Mouse (Mus musculus) liver, embryonic 14.5 days (tissue): ENCODE measurements around the gene Il1f8. TPM values are rescaled to one million over a fixed set of nuclear protein-coding genes. Genes with fewer than 3 reads are reported as not detected.

ENCODE experiments used
- ATAC-seq: fragments of 200-750 bp; cut with Nextera tagmentation; 2 replicates; pipeline ENCODE4 v1.8.0; 2017; ENCODE audit warnings: moderate number of reproducible peaks, mild to moderate bottlenecking, moderate library complexity; ENCODE audit not compliant: insufficient read depth
- DNase-seq, 3 experiments: peaks; one replicate each; pipeline ENCODE4 v3.0.0-alpha.2; 2012 to 2013; ENCODE audit warnings: low read depth in 3 of 3, low spot score in 3 of 3
- H3K27ac ChIP-seq: fragments of 300-500 bp; sonication (generic); 2 replicates; pipeline ENCODE4 v1.5.1; 2014; ENCODE audit warnings: moderate library complexity, mild to moderate bottlenecking, control low read depth, inconsistent platforms
- H3K27me3 ChIP-seq: fragments of 300-500 bp; sonication (generic); 2 replicates; pipeline ENCODE4 v1.6.1; 2014; ENCODE audit warnings: mild to moderate bottlenecking, low read length, moderate library complexity; ENCODE audit not compliant: control insufficient read depth, insufficient read depth
- H3K36me3 ChIP-seq: fragments of 300-500 bp; sonication (generic); replicated peaks from 2 replicates; pipeline ENCODE4 v1.6.1; 2014; ENCODE audit warnings: low read depth; ENCODE audit not compliant: control insufficient read depth, insufficient read depth
- H3K4me1 ChIP-seq, 2 experiments: fragments of 200-500 bp in 1 of 2; fragments of 300-500 bp in 1 of 2; sonication (generic) in 1 of 2; replicated peaks; 2 replicates each; pipeline ENCODE4 v1.6.1; 2012 to 2014; ENCODE audit warnings: antibody characterized with exemption in 1 of 2, inconsistent platforms in 1 of 2, low read length in 1 of 2; ENCODE audit not compliant: control insufficient read depth in 2 of 2, insufficient read depth in 2 of 2
- H3K4me2 ChIP-seq: fragments of 300-500 bp; sonication (generic); 2 replicates; pipeline ENCODE4 v1.6.1; 2014; ENCODE audit warnings: low read depth, mild to moderate bottlenecking, control low read depth, moderate library complexity
- H3K4me3 ChIP-seq, 2 experiments: fragments of 200-500 bp in 1 of 2; fragments of 300-500 bp in 1 of 2; sonication (generic) in 1 of 2; 2 replicates each; pipeline ENCODE4 v1.5.1; 2012 to 2014; ENCODE audit warnings: low read depth in 2 of 2, low read length in 2 of 2, mild to moderate bottlenecking in 2 of 2, control low read depth in 1 of 2, inconsistent platforms in 1 of 2, moderate library complexity in 1 of 2; ENCODE audit not compliant: insufficient read depth in 1 of 2
- H3K9ac ChIP-seq: fragments of 300-500 bp; sonication (generic); replicated peaks from 2 replicates; pipeline ENCODE4 v1.6.1; 2014; ENCODE audit warnings: mild to moderate bottlenecking, control low read depth, moderate library complexity
- H3K9me3 ChIP-seq: fragments of 300-500 bp; sonication (generic); 2 replicates; pipeline ENCODE4 v1.6.1; 2016; ENCODE audit warnings: low read length, mixed read lengths; ENCODE audit not compliant: control insufficient read depth
- CTCF ChIP-seq: IDR thresholded peaks from 2 replicates; pipeline ENCODE4 v1.5.1; 2016; ENCODE audit warnings: antibody characterized with exemption, low read depth, control low read depth
- EP300 ChIP-seq: IDR thresholded peaks from 2 replicates; pipeline ENCODE4 v1.6.1; 2016; ENCODE audit warnings: antibody characterized with exemption, low read depth
- WGBS: fragments of 180-500 bp; shearing (Covaris S2); extraction: QIAGEN DNeasy Blood & Tissue Kit; methylation state at CpG from one replicate; pipeline ENCODE4 v1.1.7; 2014; ENCODE audit not compliant: insufficient replicate concordance; 5-methylcytosine and 5-hydroxymethylcytosine counted together
- polyA plus RNA-seq, 2 experiments: library from polyadenylated mRNA; depleted of rRNA in 1 of 2; stranded (reverse) in 1 of 2; unstranded in 1 of 2; fragments of >200 nt; fragmentation: Nextera tagmentation in 1 of 2; extraction: Ambion mirVana in 1 of 2; gene quantifications; 2 replicates each; pipeline versions ENCODE4 v1.2.1 to v1.2.3; 2012 to 2014

The Il1f8 gene
- polyA plus RNA-seq, 2 experiments, result not detected

GRCm38 (mm10) chr2:24186176-24186575 is 33.2 kb downstream of the Il1f8 start, which contains the start of gene Il1f9:
Il1f9 (plus strand) TSS chr2:24186476.
- H3K4me3 ChIP-seq, result no peak within 1 kb of the TSS
- no peaks in the 10 kb centered on the region for H3K27me3 ChIP-seq
- no peaks in the 10 kb centered on the region for H3K9me3 ChIP-seq
- DNase-seq (no peak), ATAC-seq (no peak)
- no peak within 1 kb of the TSS for H3K9ac ChIP-seq
- H3K4me1 ChIP-seq, result no peaks in the 10 kb centered on the region
- H3K4me2 ChIP-seq, result no peak within 1 kb of the TSS
- WGBS, result 67% methylated on average over 1 of the region's 1 CpGs
- TF ChIP-seq CTCF (no peak), EP300 (no peak)
- no peaks in the 10 kb centered on the region for H3K36me3 ChIP-seq
- H3K27ac ChIP-seq, result no peak within 1 kb of the TSS

GRCm38 (mm10) chr2:24187585-24187984 is 34.6 kb downstream of the Il1f8 start:
- no peak for ATAC-seq

GRCm38 (mm10) chr2:24188189-24188588 is 35.2 kb downstream of the Il1f8 start:
- TF ChIP-seq CTCF, result no peak
- no peak for TF ChIP-seq EP300
- WGBS, result 44% methylated on average over 1 of the region's 1 CpGs

More at GRCm38 (mm10) chr2:24187585-24187984, 34.6 kb downstream of the Il1f8 start:
- H3K4me3 ChIP-seq, result no peak overlapping the region
- H3K36me3 ChIP-seq, result no peaks in the 10 kb centered on the region
- no peak overlapping the region for H3K9ac ChIP-seq
- no peak for DNase-seq
- no peak overlapping the region for H3K4me2 ChIP-seq
- H3K27me3 ChIP-seq, result no peaks in the 10 kb centered on the region
- 44% methylated on average over 6 of the region's 6 CpGs for WGBS
- H3K27ac ChIP-seq, result no peak overlapping the region
- H3K4me1 ChIP-seq, result no peaks in the 10 kb centered on the region
- H3K9me3 ChIP-seq, result no peaks in the 10 kb centered on the region
- TF ChIP-seq EP300 (no peak), CTCF (no peak)

More at GRCm38 (mm10) chr2:24188189-24188588, 35.2 kb downstream of the Il1f8 start:
- no peak overlapping the region for H3K4me3 ChIP-seq
- DNase-seq, result no peak
- no peaks in the 10 kb centered on the region for H3K27me3 ChIP-seq
- no peaks in the 10 kb centered on the region for H3K36me3 ChIP-seq
- H3K4me2 ChIP-seq, result no peak overlapping the region
- no peaks in the 10 kb centered on the region for H3K4me1 ChIP-seq
- no peak overlapping the region for H3K27ac ChIP-seq
- no peak overlapping the region for H3K9ac ChIP-seq
- no peak for ATAC-seq
- no peaks in the 10 kb centered on the region for H3K9me3 ChIP-seq

Other genes starting within 250 kb of the Il1f8 start
- gene Hnmt, start 103.8 kb upstream of the Il1f8 start, polyA plus RNA-seq (2012; rRNA removed), result 0.15 and 0.17 TPM in 2 replicates
- gene Hnmt, start 103.8 kb upstream of the Il1f8 start, polyA plus RNA-seq (2014; fragmentation: Nextera tagmentation; extraction: Ambion mirVana), result 0.33 and 0.52 TPM in 2 replicates
- gene Tbpl2, start 56.6 kb upstream of the Il1f8 start, polyA plus RNA-seq (2012; rRNA removed), result not detected in 2 replicates
- not detected in 2 replicates for gene Tbpl2, start 56.6 kb upstream of the Il1f8 start, polyA plus RNA-seq (2014; fragmentation: Nextera tagmentation; extraction: Ambion mirVana)
- gene Il1f9, start 33.3 kb downstream of the Il1f8 start, polyA plus RNA-seq (2012; rRNA removed), result 0.08 and 0.12 TPM in 2 replicates
- gene Il1f9, start 33.3 kb downstream of the Il1f8 start, polyA plus RNA-seq (2014; fragmentation: Nextera tagmentation; extraction: Ambion mirVana), result 0.08 and 0.11 TPM in 2 replicates
- gene Il1f6, start 62.3 kb downstream of the Il1f8 start, polyA plus RNA-seq (2012; rRNA removed), result not detected in 2 replicates
- gene Il1f6, start 62.3 kb downstream of the Il1f8 start, polyA plus RNA-seq (2014; fragmentation: Nextera tagmentation; extraction: Ambion mirVana), result not detected in 2 replicates
- not detected in 2 replicates for gene Il1f5, start 123.8 kb downstream of the Il1f8 start, polyA plus RNA-seq (2012; rRNA removed)
- not detected in 2 replicates for gene Il1f5, start 123.8 kb downstream of the Il1f8 start, polyA plus RNA-seq (2014; fragmentation: Nextera tagmentation; extraction: Ambion mirVana)
- gene Il1f10, start 138.0 kb downstream of the Il1f8 start, polyA plus RNA-seq (2012; rRNA removed), result not detected in 2 replicates
- not detected in 2 replicates for gene Il1f10, start 138.0 kb downstream of the Il1f8 start, polyA plus RNA-seq (2014; fragmentation: Nextera tagmentation; extraction: Ambion mirVana)
- gene Il1rn, start 183.7 kb downstream of the Il1f8 start, polyA plus RNA-seq (2012; rRNA removed), result 3.7 and 4.8 TPM in 2 replicates
- 6.3 and 6.4 TPM in 2 replicates for gene Il1rn, start 183.7 kb downstream of the Il1f8 start, polyA plus RNA-seq (2014; fragmentation: Nextera tagmentation; extraction: Ambion mirVana)
- 5.8 and 7.5 TPM in 2 replicates for gene Psd4, start 214.4 kb downstream of the Il1f8 start, polyA plus RNA-seq (2012; rRNA removed)
- 5.0 and 6.0 TPM in 2 replicates for gene Psd4, start 214.4 kb downstream of the Il1f8 start, polyA plus RNA-seq (2014; fragmentation: Nextera tagmentation; extraction: Ambion mirVana)